Mouse (Mus musculus): Measurements from ENCODE around the gene Fads6. TPM values are rescaled to one million over a fixed set of nuclear protein-coding genes. Genes with fewer than 3 reads are reported as not detected.

Gene Fads6
- total RNA-seq (2015) (0.58 and 0.71 TPM in 2 replicates), total RNA-seq (2017) (1.4 and 2.3 TPM in 2 replicates)

DNA sequence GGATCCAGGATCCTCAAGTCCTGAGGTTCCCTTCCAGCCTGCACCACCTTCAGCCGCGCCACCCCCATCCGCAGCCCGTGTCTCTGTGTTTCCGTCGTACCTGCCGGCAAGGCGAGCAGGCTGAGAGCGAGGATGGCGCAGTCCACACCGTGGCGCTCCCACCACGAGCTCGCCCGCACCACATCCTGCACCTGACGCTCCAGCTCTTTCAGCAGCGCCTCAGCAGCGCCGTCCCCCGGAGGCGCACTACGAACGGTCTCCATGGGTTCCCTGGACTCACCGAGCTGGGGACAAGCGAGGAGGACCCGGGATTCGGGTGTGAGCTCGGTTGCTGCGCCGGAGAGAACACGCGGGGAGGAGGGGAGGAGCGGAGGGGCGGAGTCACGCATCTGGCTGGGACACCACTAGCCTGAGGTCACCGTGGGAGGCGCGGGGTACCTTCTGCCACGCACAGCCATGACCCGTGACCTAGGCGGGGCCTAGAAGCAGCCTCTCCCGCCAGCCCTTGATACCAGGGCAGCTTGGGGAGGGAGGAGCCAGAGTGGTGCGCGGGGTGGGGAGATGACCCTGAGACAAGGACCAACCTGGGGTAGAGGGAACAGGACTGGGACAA is at the start of gene Fads6:
Gene Fads6 (minus strand): TSS at position 450 of the 613 bp plus-strand sequence.
- peak; percentile 84 for ATAC-seq (ENCODE audit: poor library complexity, severe bottlenecking)

DNA sequence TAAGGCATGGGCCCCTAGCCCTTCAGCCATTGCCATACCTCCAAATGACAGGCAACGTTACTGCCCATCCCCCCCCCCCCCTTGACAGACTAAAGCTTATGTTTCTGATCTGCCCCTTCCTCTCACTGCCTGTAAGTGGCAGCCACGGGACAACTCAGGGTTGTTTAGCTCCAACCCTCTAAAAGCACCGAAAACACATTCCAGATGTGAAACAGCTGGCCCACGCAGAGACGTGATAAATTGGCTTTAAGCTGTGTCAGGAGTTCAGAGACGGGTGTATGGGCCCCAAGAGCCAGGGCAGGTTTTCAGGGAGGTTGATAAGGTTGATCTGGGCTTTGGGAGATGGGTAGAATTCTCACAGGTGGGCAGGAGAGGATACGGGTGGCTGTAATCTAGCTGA is 48.1 kb upstream of the Fads6 start:
- ATAC-seq (ENCODE audit: poor library complexity, severe bottlenecking) = no peak

DNA sequence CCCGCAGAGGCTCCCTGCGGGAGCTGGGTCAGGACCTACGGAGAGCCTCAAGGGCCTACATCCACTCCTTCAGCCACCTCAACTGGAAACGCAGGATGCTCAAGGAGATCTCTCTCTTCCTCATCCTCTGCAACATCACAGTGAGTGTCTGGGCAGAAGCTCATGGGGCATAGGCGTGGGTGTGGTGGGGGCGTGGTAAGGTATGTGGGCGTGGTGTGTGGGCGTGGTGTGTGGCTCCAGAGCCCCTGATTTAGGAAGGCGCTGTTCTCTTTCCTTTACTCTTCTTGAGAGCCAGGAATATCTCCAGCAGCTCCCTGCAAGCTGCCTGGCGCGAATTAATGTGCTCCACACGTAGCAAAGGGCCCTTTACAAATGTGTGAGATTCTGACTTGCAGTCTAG is 47.5 kb upstream of the Fads6 start:
- no peak for ATAC-seq (ENCODE audit: poor library complexity, severe bottlenecking)

DNA sequence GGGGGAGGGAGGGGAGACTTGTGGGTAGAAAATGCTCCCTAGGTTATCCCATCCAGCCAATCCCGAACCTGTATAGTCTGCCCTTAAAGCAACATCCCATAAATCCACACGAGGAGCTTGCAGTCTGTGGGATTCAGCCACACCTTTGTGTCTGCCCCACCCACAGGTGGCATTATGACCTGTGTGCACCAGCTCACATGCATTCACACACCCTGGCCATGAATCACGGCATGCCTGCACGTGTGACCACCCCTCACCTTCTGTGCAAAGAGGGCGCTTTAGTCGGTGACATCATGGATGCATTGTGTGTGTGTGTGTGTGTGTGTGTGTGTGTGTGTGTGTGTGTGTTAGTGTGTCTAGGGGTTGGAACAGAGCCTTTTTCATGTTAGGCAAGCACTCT is 44.4 kb upstream of the Fads6 start:
- ATAC-seq (ENCODE audit: poor library complexity, severe bottlenecking) = no peak

DNA sequence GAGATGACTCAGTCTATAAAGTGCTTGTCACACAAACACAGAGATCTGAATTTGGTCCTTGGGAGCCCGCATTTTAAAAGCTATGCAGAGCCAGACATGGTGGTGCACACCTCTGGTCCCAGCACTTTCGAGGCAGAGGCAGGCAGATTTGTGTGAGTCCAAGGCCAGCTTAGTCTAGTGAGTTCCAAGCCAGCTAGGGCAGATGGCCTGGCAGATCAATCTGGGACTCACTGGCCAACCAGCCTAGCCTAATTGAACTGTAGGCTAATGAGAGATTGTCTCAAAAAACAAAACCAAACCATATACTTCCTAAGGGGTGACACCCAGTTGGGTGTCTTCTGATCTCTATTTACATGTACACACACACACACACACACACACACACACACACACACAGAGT is 43.8 kb upstream of the Fads6 start:
- no peak for ATAC-seq (ENCODE audit: poor library complexity, severe bottlenecking)

- no peak for ATAC-seq (ENCODE audit: poor library complexity, severe bottlenecking)
Measured at GRCm38 (mm10) chr11:115337826-115338225, 40.4 kb upstream of the Fads6 start.

- no peak for ATAC-seq (ENCODE audit: poor library complexity, severe bottlenecking)
Measured at GRCm38 (mm10) chr11:115337350-115337749, 39.9 kb upstream of the Fads6 start.

DNA sequence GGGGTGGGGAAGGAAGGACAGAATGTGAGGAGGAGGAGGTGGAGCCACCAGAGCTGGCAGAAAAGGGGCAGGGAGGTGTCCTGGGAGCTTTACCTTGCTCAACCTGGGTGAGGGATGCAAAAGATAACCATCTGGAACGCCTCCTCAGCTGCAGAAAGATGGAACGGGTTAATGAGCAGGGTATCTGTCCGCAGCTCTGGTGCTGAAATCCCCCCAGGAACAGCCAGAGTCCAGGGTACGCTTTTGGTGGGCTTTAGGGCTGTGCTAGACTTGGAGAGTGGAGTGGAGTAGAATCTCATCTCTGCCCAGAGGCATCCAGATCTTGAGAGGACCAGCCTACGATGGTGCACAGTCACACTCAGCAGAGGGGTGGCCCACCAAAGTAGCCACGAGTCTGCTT is 38.7 kb upstream of the Fads6 start:
- no peak for ATAC-seq (ENCODE audit: poor library complexity, severe bottlenecking)

DNA sequence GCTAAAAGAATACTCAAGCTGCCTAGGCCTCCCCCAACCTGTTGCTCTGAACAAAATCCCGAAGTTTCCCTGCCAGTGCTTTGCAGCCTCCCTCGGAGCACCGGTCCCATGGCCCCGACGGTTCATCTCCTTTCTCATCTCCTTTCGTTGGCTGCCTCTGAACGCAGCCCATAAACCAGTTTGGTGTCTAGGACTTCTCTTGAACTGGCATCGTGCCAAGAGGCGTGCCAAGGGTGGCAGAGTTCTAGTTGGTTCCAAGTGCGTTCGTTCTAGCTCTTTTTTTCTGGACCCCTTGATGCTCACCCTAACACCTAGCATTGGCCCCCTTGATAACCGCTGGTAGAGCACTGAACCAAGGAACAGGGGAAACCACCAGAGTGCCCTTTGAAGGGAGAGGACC is 37.8 kb upstream of the Fads6 start:
- no peak for ATAC-seq (ENCODE audit: poor library complexity, severe bottlenecking)

DNA sequence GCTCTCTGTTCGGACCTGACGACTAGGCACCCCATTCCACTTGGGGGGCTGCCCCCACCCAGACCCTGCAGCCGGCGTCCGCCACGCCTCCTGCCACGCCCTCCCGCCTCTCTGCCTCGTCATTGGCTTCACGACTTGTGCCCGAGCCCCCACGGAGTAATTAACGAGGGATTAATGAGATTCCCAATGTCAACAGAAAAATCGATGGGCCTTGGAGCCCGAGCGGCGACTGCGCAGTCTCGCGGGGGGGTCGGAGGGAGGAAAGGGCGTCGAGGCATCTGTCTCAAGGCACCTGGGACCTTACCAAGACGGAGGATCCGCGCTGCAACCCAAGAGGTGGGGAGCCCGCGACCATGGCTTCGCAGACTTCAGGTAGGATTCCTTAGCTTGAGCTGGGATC is 37.1 kb upstream of the Fads6 start, which contains the start of gene Otop3:
Gene Otop3 (plus strand): TSS at position 201 of the 400 bp plus-strand sequence.
- ATAC-seq (ENCODE audit: poor library complexity, severe bottlenecking) = no peak

GRCm38 (mm10) chr11:115329339-115329738 is 31.9 kb upstream of the Fads6 start:
- no peak for ATAC-seq (ENCODE audit: poor library complexity, severe bottlenecking)

DNA sequence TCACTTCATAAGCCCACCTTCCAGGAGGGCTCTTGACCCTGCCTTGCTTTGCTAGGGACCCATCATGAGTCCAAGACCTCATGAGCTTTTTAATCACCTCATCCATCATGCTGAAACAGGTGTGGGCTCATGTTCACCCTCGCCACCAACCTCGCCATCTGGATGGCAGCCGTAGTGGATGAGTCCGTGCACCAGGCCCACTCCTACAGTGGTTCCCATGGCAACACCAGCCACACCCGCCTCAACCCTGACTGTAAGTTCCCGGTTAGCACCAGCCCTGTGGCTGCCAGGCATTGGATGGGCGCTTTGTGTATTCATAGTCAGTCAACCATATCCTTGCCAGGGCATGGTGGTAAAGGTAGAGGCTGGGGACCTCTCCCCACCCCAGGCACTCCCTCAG is 29.3 kb upstream of the Fads6 start:
- ATAC-seq (ENCODE audit: poor library complexity, severe bottlenecking) = no peak

GRCm38 (mm10) chr11:115323354-115323753 is 25.9 kb upstream of the Fads6 start:
- ATAC-seq (ENCODE audit: poor library complexity, severe bottlenecking) = no peak

DNA sequence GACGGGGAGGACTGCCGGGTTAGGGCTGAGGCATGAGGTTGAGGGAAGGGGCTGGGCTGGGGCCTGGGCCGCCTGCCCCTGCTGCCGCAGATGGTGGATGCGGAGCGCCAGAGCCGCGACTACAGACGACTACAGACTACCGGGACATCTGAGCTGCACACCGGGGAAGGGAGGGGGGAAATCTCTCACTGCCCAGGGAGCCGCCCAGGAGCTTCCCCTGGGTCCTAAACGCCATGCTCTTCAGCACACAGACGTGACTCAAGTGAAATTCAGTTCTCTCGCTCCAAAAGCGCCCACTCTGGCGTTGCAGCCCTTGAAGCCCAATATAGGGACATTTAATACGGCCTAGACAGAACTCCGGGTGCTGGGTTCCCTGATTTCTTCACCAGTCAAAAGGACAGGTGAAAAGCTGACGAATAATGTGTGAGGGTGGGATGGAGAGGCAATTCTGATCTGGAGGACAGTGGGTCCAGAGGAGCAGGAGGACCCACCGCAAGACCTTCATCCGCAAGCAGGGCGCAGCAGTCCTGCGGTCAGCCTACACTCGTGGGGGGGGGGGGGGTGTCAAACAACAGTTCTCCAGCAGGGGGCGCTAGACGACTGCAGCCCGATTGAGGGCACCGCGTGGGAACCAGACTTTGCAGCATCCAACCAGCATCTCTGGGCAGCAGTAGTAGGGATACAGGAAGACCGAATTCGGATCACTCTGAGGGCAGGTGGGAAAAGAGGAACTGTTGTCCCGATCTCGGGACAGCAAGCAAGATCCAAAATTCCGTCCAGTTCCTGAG is 24.6 kb upstream of the Fads6 start, which contains the start of gene Ush1g:
Gene Ush1g (minus strand): TSS at position 136 of the 788 bp plus-strand sequence.
- ATAC-seq (ENCODE audit: poor library complexity, severe bottlenecking) = peak; percentile 82

GRCm38 (mm10) chr11:115319704-115320383 is 22.4 kb upstream of the Fads6 start:
- ATAC-seq (ENCODE audit: poor library complexity, severe bottlenecking) = no peak

GRCm38 (mm10) chr11:115318245-115319027 is 21.0 kb upstream of the Fads6 start:
- ATAC-seq (ENCODE audit: poor library complexity, severe bottlenecking) = no peak

GRCm38 (mm10) chr11:115317204-115317603 is 19.7 kb upstream of the Fads6 start:
- no peak for ATAC-seq (ENCODE audit: poor library complexity, severe bottlenecking)

DNA sequence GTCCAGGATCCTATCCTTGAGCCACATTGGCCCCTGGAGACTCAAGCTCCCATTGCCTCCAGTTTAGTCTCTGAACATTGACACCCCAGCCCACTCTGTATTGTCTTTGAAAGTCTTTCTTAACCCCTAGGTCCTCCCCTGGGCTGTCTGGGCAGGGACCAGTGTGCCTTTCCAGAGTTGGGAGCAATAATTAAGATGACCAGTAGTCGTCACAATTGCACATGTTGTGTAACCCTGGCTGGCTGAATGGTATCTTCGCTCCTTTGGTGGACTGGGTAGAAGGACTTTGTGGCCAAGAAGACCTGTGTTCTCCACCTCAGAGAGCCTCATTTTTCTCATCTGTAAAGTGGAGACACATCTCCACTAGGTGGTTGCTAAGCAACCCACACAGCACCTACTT is 16.8 kb upstream of the Fads6 start:
- no peak for ATAC-seq (ENCODE audit: poor library complexity, severe bottlenecking)

GRCm38 (mm10) chr11:115308781-115309180 is 11.3 kb upstream of the Fads6 start:
- ATAC-seq (ENCODE audit: poor library complexity, severe bottlenecking) = no peak

- ATAC-seq (ENCODE audit: poor library complexity, severe bottlenecking) = no peak
Measured at GRCm38 (mm10) chr11:115306863-115307262, 9.4 kb upstream of the Fads6 start, which contains the start of gene Otop2. Gene Otop2 (plus strand): TSS chr11:115307163.

DNA sequence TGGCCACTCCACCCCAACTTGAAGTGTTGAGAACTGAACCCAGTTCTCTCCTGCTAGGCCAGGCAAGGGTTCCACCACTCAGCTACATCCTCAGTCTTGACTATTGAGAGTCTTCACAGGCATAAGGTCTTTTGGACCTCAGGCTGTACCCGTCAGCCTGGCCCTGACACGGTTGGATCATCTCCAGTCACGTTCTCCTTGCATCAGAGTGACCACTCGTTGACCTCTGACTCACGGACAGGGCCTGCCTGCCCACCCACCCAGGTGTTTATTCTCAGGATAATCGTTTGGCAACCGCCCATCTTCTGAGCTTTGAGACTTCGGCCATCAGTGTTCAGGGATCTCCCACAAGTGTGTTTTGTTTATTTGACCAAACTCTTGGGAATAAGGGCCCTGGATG is 5.7 kb upstream of the Fads6 start:
- ATAC-seq (ENCODE audit: poor library complexity, severe bottlenecking) = no peak

All from megakaryocyte, adult 5-6 weeks (primary cell).